Mouse (Mus musculus): ENCODE data around the gene Usp25. TPM values are rescaled to one million over a fixed set of nuclear protein-coding genes. Genes with fewer than 3 reads are reported as not detected.

Usp25 gene
- polyA plus RNA-seq, 1 experiment from 2014 or later = 10.8 TPM

- H3K4me3 ChIP-seq = no peak overlapping the region
- no peak for ATAC-seq (ENCODE audit: low FRiP score, low read depth)
- WGBS = 66% methylated on average over 2 of the region's 2 CpGs
- H3K4me1 ChIP-seq (replicated peaks) = no peaks in the 10 kb centered on the region
- H3K9me3 ChIP-seq = no peaks in the 10 kb centered on the region
- no peak overlapping the region for H3K4me2 ChIP-seq
- no peak overlapping the region for H3K9ac ChIP-seq
- H3K27ac ChIP-seq (replicated peaks) = no peak overlapping the region
- H3K36me3 ChIP-seq = no peaks in the 10 kb centered on the region
- H3K27me3 ChIP-seq = no peaks in the 10 kb centered on the region
These were observed 140.3 kb downstream of the Usp25 start for GRCm38 (mm10) chr16:77153815-77154214.

GRCm38 (mm10) chr16:77154831-77155230 is 141.3 kb downstream of the Usp25 start:
- H3K4me2 ChIP-seq = no peak overlapping the region
- no peak overlapping the region for H3K4me3 ChIP-seq
- no peak overlapping the region for H3K9ac ChIP-seq
- H3K27me3 ChIP-seq = no peaks in the 10 kb centered on the region
- no peak for ATAC-seq (ENCODE audit: low FRiP score, low read depth)
- no peaks in the 10 kb centered on the region for H3K4me1 ChIP-seq (replicated peaks)
- H3K36me3 ChIP-seq = no peaks in the 10 kb centered on the region
- no peak overlapping the region for H3K27ac ChIP-seq (replicated peaks)
- 70% methylated on average over 1 of the region's 1 CpGs for WGBS
- H3K9me3 ChIP-seq = no peaks in the 10 kb centered on the region

Data from hindbrain, embryonic 15.5 days (tissue).